Mouse (Mus musculus): ENCODE results near the gene Ppfibp1. TPM values are rescaled to one million over a fixed set of nuclear protein-coding genes. Genes with fewer than 3 reads are reported as not detected.

Gene Ppfibp1
- polyA plus RNA-seq, 1 experiment from 2014 or later: 138 TPM

- CTCF ChIA-PET: interaction anchor here (2.0 kb wide), 1 partner anchor 34 kb away, joined by 7 read pairs; no protein-coding TSS in a partner anchor
- in situ Hi-C loops (cut with MboI; ENCODE audit: low pct_unique_long_range_greater_than_20kb): loop anchor here (5.0 kb wide), 2 partner anchors 72 to 97 kb away; partner anchors contain the start of gene 1700034J05Rik
These were observed 8.0 kb upstream of the Ppfibp1 start for GRCm38 (mm10) chr6:146880296-146880695.

GRCm38 (mm10) chr6:146881896-146882770, 6.2 kb upstream of the Ppfibp1 start:
- ChIA-PET CTCF (interaction anchor here (1.1 kb wide), 1 partner anchor 12 kb away, joined by 3 read pairs; no protein-coding TSS in a partner anchor), POLR2A (no interaction called here)
- in situ Hi-C loops (cut with MboI; ENCODE audit: low pct_unique_long_range_greater_than_20kb): loop anchor here (5.0 kb wide), 2 partner anchors 70 to 95 kb away; partner anchors contain the start of gene 1700034J05Rik
- TF ChIP-seq CTCF (IDR thresholded peaks at IDR 0.05): no peak
- no peaks in the 10 kb centered on the region for H3K27me3 ChIP-seq
- DNase-seq (ENCODE audit: low read depth, low spot score) (peak; percentile 65), ATAC-seq (peak; percentile 38)

More at GRCm38 (mm10) chr6:146880296-146880695, 8.0 kb upstream of the Ppfibp1 start:
- TF ChIP-seq CTCF (IDR thresholded peaks at IDR 0.05): no peak
- DNase-seq (ENCODE audit: low read depth, low spot score): no peak
- H3K27me3 ChIP-seq: no peaks in the 10 kb centered on the region
- ATAC-seq: no peak
- POLR2A ChIA-PET: interaction anchor here (1.5 kb wide), 1 partner anchor 8 kb away, joined by 4 read pairs; the partner anchor contains the start of gene Ppfibp1

- H3K27me3 ChIP-seq: no peaks in the 10 kb centered on the region
- in situ Hi-C loops (cut with MboI; ENCODE audit: low pct_unique_long_range_greater_than_20kb): loop anchor here (5.0 kb wide), 2 partner anchors 69 to 94 kb away; partner anchors contain the start of gene 1700034J05Rik
- ATAC-seq (no peak), DNase-seq (ENCODE audit: low read depth, low spot score) (no peak)
- no peak for TF ChIP-seq CTCF (IDR thresholded peaks at IDR 0.05)
- ChIA-PET POLR2A (interaction anchor here (0.5 kb wide), 1 partner anchor 81 kb away, joined by 3 read pairs; no protein-coding TSS in a partner anchor), CTCF (interaction anchor here (1.2 to 2.0 kb wide), 2 partner anchors 59 to 98 kb away, joined by 4 read pairs; no protein-coding TSS in a partner anchor)
These were observed 4.9 kb upstream of the Ppfibp1 start for GRCm38 (mm10) chr6:146883426-146883825.

GRCm38 (mm10) chr6:146884171-146884570, 4.1 kb upstream of the Ppfibp1 start:
- H3K27me3 ChIP-seq: no peaks in the 10 kb centered on the region
- no peak for ATAC-seq
- CTCF ChIA-PET: interaction anchor here (1.2 to 2.0 kb wide), 2 partner anchors 60 to 97 kb away, joined by 4 read pairs; no protein-coding TSS in a partner anchor
- POLR2A ChIA-PET: no interaction called here
- no peak for TF ChIP-seq CTCF (IDR thresholded peaks at IDR 0.05)
- no peak for DNase-seq (ENCODE audit: low read depth, low spot score)
- in situ Hi-C loops (cut with MboI; ENCODE audit: low pct_unique_long_range_greater_than_20kb): loop anchor here (5.0 kb wide), 2 partner anchors 68 to 93 kb away; partner anchors contain the start of gene 1700034J05Rik

GRCm38 (mm10) chr6:146884851-146885250, 3.4 kb upstream of the Ppfibp1 start:
- DNase-seq (ENCODE audit: low read depth, low spot score) (no peak), ATAC-seq (peak; percentile 48)
- in situ Hi-C loops (cut with MboI; ENCODE audit: low pct_unique_long_range_greater_than_20kb): loop anchor here (5.0 kb wide), 2 partner anchors 67 to 92 kb away; partner anchors contain the start of gene 1700034J05Rik
- no peak for TF ChIP-seq CTCF (IDR thresholded peaks at IDR 0.05)
- ChIA-PET POLR2A (no interaction called here), CTCF (interaction anchor here (2.0 kb wide), 1 partner anchor 60 kb away, joined by 4 read pairs; no protein-coding TSS in a partner anchor)
- H3K27me3 ChIP-seq: no peaks in the 10 kb centered on the region

GRCm38 (mm10) chr6:146888660-146889490, 588 bp downstream of the Ppfibp1 start:
- ChIA-PET CTCF (interaction anchor here (1.2 to 2.7 kb wide), 3 partner anchors 9 to 62 kb away, joined by 4 to 12 read pairs (median 8); no protein-coding TSS in a partner anchor), POLR2A (interaction anchor here (1.0 to 2.0 kb wide), 9 partner anchors 9 to 89 kb away, joined by 3 to 7 read pairs (median 3); no protein-coding TSS in a partner anchor)
- in situ Hi-C loops (cut with MboI; ENCODE audit: low pct_unique_long_range_greater_than_20kb): no loop called here
- DNase-seq (ENCODE audit: low read depth, low spot score) (no peak), ATAC-seq (peak; percentile 49)
- no peaks in the 10 kb centered on the region for H3K27me3 ChIP-seq
- TF ChIP-seq CTCF (IDR thresholded peaks at IDR 0.05): no peak

GRCm38 (mm10) chr6:146890215-146890614, 1.9 kb downstream of the Ppfibp1 start:
- DNase-seq (ENCODE audit: low read depth, low spot score): no peak
- no peaks in the 10 kb centered on the region for H3K27me3 ChIP-seq
- no peak for TF ChIP-seq CTCF (IDR thresholded peaks at IDR 0.05)
- ATAC-seq: no peak
- in situ Hi-C loops (cut with MboI; ENCODE audit: low pct_unique_long_range_greater_than_20kb): no loop called here
- ChIA-PET POLR2A (interaction anchor here (0.7 kb wide), 1 partner anchor 85 kb away, joined by 3 read pairs; no protein-coding TSS in a partner anchor), CTCF (interaction anchor here (1.0 to 1.2 kb wide), 3 partner anchors 10 to 18 kb away, joined by 4 read pairs; no protein-coding TSS in a partner anchor)

GRCm38 (mm10) chr6:146890633-146891032, 2.3 kb downstream of the Ppfibp1 start:
- ChIA-PET CTCF (interaction anchor here (1.2 kb wide), 2 partner anchors 9 to 18 kb away, joined by 4 read pairs; no protein-coding TSS in a partner anchor), POLR2A (interaction anchor here (0.7 kb wide), 1 partner anchor 85 kb away, joined by 3 read pairs; no protein-coding TSS in a partner anchor)
- H3K27me3 ChIP-seq: no peaks in the 10 kb centered on the region
- no peak for DNase-seq (ENCODE audit: low read depth, low spot score)
- in situ Hi-C loops (cut with MboI; ENCODE audit: low pct_unique_long_range_greater_than_20kb): no loop called here
- ATAC-seq: no peak
- TF ChIP-seq CTCF (IDR thresholded peaks at IDR 0.05): no peak

- DNase-seq (ENCODE audit: low read depth, low spot score): no peak
- in situ Hi-C loops (cut with MboI; ENCODE audit: low pct_unique_long_range_greater_than_20kb): no loop called here
- POLR2A ChIA-PET: no interaction called here
- ATAC-seq: no peak
- CTCF ChIA-PET: interaction anchor here (1.0 to 1.3 kb wide), 2 partner anchors 12 to 24 kb away, joined by 3 to 4 read pairs; no protein-coding TSS in a partner anchor
- H3K27me3 ChIP-seq: no peaks in the 10 kb centered on the region
- TF ChIP-seq CTCF (IDR thresholded peaks at IDR 0.05): no peak
These were observed 5.6 kb downstream of the Ppfibp1 start for GRCm38 (mm10) chr6:146893890-146894289.

Measured in Patski (cell line).